Mouse (Mus musculus) bone marrow, adult 2 months (tissue): Measurements from ENCODE around the gene Tm6sf1. TPM values are rescaled to one million over a fixed set of nuclear protein-coding genes. Genes with fewer than 3 reads are reported as not detected.

Source experiments
- H3K27ac ChIP-seq: fragments of 200-500 bp; 2 replicates; pipeline ENCODE4 v1.5.1; 2012; ENCODE audit warnings: low read depth, mild to moderate bottlenecking, control low read depth, inconsistent platforms, low read length; ENCODE audit not compliant: control insufficient read depth, poor library complexity, insufficient read depth
- H3K4me1 ChIP-seq: fragments of 200-500 bp; 2 replicates; pipeline ENCODE4 v1.6.1; 2011; ENCODE audit warnings: low read length; ENCODE audit not compliant: control insufficient read depth, insufficient read depth
- H3K4me3 ChIP-seq: fragments of 200-500 bp; replicated peaks from 2 replicates; pipeline ENCODE3; 2011; ENCODE audit warnings: mild to moderate bottlenecking, low read depth, low read length, control low read depth; ENCODE audit not compliant: control insufficient read depth
- CTCF ChIP-seq: fragments of 200-500 bp; IDR thresholded peaks from 2 replicates; pipeline ENCODE4 v1.5.1; 2011; ENCODE audit warnings: low read length, control low read depth; ENCODE audit not compliant: control insufficient read depth, insufficient read depth
- POLR2A ChIP-seq: fragments of 200-500 bp; IDR thresholded peaks from 2 replicates; pipeline ENCODE4 v1.6.1; 2011; ENCODE audit warnings: low read depth, mild to moderate bottlenecking, control low read depth, low read length, borderline replicate concordance; ENCODE audit not compliant: control insufficient read depth
- WGBS: fragments of 180-500 bp; shearing (Covaris S2); methylation state at CpG from one replicate; pipeline ENCODE4 v1.1.7; 2018; 5-methylcytosine and 5-hydroxymethylcytosine counted together
- polyA plus RNA-seq: library from polyadenylated mRNA; stranded (reverse); fragments of >200 nt; gene quantifications from 2 replicates; pipeline ENCODE4 v1.2.4, GENCODE M21; 2011; ENCODE audit warnings: low replicate concordance; ENCODE audit not compliant: missing spikeins, insufficient read depth, insufficient read length

Gene Tm6sf1
- polyA plus RNA-seq, 1 experiment = 46.2 TPM

DNA sequence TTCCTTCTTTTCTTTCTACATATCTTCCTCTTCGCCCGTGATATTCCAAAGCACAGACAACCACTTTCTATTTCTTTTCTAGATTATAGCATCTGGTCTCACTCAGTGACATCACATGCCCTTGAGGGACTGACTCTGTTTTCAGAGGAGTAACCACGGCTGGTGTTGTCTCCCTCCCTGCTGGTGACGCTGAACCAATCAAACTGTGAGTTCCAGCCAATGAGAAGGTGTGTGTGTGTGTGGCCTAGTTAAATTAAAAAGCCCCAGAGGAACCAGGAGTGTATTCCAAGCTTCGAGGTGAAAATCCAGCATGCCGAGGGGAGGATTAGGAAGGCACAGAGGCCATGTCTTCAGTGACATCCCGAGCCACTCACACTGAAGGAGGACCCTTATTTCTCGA lies 11.8 kb upstream of the Tm6sf1 start:
- no peak overlapping the region for H3K27ac ChIP-seq
- TF ChIP-seq POLR2A (no peak), CTCF (no peak)
- H3K4me1 ChIP-seq = peaks cover 11% of the 10 kb centered on the region; the same call in 1 of the 2 replicates
- 72% methylated on average over 8 of the region's 8 CpGs for WGBS
- no peak overlapping the region for H3K4me3 ChIP-seq

DNA sequence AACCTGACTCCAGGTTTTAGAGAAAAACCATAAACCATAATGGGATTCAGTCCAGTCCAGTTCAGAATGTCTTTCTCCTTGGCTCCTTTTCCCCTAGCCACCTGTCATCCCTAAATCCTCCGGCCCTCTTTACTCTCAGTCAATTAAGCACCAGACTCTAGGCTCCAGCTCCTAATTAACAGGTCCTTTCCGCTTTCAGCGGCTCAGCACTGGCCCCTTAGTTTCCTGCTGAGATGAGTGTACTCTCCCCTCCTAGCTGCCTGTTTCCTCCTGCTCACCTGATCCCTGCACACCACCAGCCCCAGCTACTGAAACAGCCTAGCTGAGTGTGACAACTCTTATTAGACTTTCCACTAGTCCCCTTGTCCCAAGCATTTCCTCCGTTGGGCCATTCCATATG lies 11.0 kb upstream of the Tm6sf1 start:
- TF ChIP-seq POLR2A (no peak), CTCF (no peak)
- 75% methylated on average over 4 of the region's 4 CpGs for WGBS
- H3K27ac ChIP-seq = no peak overlapping the region
- peaks cover 12% of the 10 kb centered on the region; the same call in 1 of the 2 replicates for H3K4me1 ChIP-seq
- no peak overlapping the region for H3K4me3 ChIP-seq

DNA sequence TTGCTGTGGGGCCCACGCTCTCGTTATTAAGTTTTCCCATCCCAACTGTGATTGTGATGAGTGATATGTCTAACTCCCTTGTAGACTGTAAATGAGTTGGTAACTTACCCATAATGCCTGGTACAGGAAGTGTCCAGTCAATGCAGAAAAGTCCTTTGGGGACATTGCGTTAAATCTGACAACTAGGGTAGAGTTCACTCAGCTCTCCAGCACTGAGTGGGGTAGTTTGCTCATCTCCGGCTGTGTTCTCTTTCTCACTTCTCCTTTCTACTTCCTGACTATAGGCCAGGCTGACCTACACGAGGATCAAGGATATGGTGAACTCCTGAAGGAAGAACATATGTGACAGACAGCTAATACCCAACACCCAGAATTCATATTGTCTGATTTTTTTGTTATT lies 9.6 kb upstream of the Tm6sf1 start:
- H3K4me3 ChIP-seq = no peak overlapping the region
- H3K27ac ChIP-seq = peak overlapping the region; percentile 75; the same call in 1 of the 2 replicates
- 22% methylated on average over 5 of the region's 5 CpGs for WGBS
- no peak for TF ChIP-seq CTCF
- no peak for TF ChIP-seq POLR2A
- peaks cover 16% of the 10 kb centered on the region for H3K4me1 ChIP-seq

DNA sequence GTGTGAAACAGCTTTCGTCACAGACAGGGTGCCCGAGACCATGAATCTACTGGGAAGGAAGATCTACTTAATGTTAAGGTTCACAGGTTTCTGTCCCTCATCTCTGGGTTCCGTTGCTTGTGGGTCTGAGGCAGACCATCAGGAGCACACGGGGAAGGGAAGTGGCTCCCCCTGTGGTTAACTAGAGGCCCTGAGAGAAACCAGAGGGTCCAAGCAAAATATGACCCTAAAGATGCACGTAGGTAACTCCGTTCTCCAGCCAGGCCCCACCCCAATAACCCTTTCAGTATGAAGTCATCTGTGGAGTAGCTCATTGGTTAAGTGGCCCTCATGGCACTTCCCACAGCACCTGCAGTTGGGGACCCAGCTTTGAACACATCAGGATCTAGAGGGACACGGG lies 9.2 kb upstream of the Tm6sf1 start:
- 29% methylated on average over 7 of the region's 7 CpGs for WGBS
- TF ChIP-seq POLR2A (no peak), CTCF (no peak)
- Histone ChIP-seq H3K4me3 (no peak overlapping the region), H3K4me1 (peaks cover 17% of the 10 kb centered on the region), H3K27ac (peak overlapping the region; percentile 75)

DNA sequence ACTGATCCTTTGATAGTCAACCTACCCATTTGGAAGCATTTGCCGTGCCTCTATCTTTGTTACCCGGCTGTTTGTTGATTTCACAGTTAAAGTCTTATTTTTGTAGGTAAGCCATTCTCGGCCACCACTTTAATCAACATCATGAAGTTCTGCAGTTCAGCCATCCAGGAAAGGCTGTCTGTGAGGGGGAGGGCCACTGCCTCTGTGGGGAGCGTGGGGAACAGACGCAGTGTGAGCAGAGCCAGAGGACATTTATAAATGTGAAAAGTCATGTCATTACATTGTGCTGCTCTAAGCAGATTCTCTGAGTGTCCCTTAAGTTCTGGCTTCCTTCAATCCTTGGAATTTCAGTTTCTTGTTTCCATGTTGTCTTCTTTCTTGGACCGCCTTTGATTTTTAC lies 8.6 kb upstream of the Tm6sf1 start:
- WGBS = 72% methylated on average over 6 of the region's 6 CpGs

DNA sequence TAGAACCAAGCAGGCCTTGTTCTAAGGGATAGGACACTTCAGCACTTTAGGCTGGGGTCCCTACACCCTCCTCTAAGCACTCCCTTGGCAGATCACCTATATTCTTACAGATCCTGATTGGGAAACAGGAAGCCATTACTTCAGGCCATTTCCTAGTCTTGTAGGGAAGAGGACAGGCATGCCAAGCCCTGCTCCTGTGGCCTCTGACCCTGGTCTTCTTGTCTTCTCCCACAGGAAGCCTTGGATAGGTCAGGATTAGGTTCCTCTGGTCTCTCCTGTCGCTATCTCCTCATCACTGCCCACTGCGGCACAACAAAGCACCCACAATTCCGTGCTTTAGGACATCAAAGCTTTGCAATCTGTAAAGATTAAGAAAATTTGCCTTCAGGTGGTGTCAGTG lies 7.1 kb upstream of the Tm6sf1 start:
- 57% methylated on average over 3 of the region's 3 CpGs for WGBS

More for the DNA sequence above, 8.6 kb upstream of the Tm6sf1 start:
- no peak overlapping the region for H3K4me3 ChIP-seq
- no peak overlapping the region for H3K27ac ChIP-seq
- H3K4me1 ChIP-seq = peaks cover 17% of the 10 kb centered on the region
- no peak for TF ChIP-seq POLR2A
- TF ChIP-seq CTCF = no peak

DNA sequence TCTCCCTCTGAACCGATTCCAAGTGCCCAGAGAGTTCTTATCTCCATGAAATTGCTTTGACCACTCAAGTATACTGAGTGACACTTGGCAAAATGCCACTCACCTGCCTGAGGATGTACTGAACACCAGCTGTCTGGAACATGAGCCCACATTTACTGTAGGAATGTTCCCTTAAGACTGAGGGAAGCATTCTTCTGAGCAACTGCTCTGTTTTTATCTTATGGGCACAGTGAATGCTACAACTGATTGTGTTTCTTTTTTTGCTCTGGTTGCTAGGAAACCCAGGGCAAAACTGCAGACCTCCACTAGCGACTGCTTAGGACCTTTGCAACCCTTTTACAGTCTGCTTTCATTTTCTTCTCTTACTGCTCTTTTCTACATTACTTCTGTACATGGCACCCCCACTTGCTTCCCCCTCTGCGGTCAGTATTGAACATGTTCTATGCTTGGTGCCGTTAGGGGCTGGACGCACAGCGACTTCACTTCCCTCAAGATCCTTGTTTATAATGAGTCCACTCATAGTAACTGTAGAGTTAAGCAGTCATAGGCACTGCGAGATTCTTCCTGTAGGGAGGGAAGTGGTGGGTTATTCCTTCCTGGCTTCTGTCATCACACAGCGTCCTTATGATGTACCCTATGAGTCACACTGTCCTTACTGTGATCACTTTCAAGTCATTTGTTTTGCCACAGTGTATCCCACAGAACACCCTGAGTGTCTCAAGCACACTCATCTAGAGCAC lies 4.1 kb upstream of the Tm6sf1 start:
- H3K4me3 ChIP-seq = peak overlapping the region; percentile 25

More for the DNA sequence above, 7.1 kb upstream of the Tm6sf1 start:
- Histone ChIP-seq H3K4me3 (no peak overlapping the region), H3K4me1 (peaks cover 17% of the 10 kb centered on the region), H3K27ac (peak overlapping the region; percentile 19)
- no peak for TF ChIP-seq POLR2A
- no peak for TF ChIP-seq CTCF

DNA sequence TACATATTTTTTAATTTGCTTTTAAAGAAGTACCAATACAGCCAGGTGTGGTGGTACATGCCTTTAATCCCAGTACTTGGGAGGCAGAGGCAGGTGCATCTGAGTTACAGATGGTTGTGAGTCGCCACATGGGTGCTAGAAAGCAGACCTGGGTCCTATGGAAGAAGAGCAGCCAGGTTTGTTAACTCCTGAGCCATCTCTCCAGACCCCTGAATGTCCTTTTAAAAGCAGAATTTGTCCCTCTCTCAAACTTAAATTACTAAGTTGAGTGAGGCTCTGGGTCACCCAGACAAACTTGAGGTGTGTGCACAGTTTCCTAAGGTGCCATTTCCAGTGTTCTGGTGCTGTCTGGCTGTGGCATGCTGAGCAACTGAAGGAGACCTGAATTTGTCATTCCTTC lies 3.1 kb upstream of the Tm6sf1 start, which contains the start of gene Gm10160:
TSS of gene Gm10160 (minus strand) at position 101 of the 400 bp plus-strand sequence.
- H3K27ac ChIP-seq = peak within 1 kb of the TSS; percentile 35; the same call in 1 of the 2 replicates
- no peak for TF ChIP-seq POLR2A
- no peak for TF ChIP-seq CTCF
- H3K4me3 ChIP-seq = peak within 1 kb of the TSS; percentile 25
- 70% methylated on average over 1 of the region's 1 CpGs for WGBS
- peaks cover 15% of the 10 kb centered on the region for H3K4me1 ChIP-seq

More for the DNA sequence above, 4.1 kb upstream of the Tm6sf1 start:
- Histone ChIP-seq H3K4me1 (peaks cover 16% of the 10 kb centered on the region), H3K27ac (peak overlapping the region; percentile 35; the same call in 1 of the 2 replicates)
- TF ChIP-seq POLR2A = no peak
- TF ChIP-seq CTCF = no peak
- WGBS = 3% methylated on average over 8 of the region's 8 CpGs
